Mouse (Mus musculus) ovary, adult 2 months (tissue): ENCODE data around the gene Ptch1. TPM values are rescaled to one million over a fixed set of nuclear protein-coding genes. Genes with fewer than 3 reads are reported as not detected.

Experiments used
- polyA plus RNA-seq: library from polyadenylated mRNA; depleted of rRNA; stranded (reverse); fragments of >200 nt; gene quantifications from 2 replicates; pipeline ENCODE4 v1.2.3, GENCODE M21; 2012; rRNA removed

Ptch1 gene
- 68.6 and 74.1 TPM in 2 replicates for polyA plus RNA-seq

DNA sequence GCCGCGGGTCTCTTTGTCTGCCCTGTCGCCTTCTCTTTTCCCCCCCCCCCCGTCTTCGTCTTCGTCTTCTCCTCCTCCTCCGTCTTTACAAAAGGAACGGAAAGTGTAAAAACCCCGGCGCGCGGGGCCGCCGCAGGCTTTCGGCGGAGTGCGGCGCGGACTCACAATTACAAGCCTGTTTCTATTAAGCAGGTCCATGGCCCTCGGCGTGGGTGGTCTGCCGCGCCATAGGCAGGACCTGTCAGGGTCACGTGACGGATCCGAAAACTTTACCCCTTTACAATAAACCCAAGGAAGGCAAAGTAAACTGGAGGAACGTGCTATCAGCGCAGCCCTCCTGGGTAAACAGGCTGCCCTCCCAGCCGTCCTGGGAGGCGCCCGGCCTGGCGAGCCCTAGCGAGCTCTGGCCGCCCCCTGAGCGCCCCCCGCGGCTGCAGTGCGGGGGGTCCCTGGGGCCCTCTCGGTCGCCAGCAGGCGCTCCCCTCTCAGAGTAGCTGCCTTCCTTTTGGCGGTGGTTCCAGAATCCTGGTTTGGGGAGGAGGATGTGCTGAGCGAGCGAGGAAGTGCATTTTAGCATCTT, at the start of gene Ptch1:
TSS of gene Ptch1 (minus strand) at position 343 of the 580 bp plus-strand sequence.

DNA sequence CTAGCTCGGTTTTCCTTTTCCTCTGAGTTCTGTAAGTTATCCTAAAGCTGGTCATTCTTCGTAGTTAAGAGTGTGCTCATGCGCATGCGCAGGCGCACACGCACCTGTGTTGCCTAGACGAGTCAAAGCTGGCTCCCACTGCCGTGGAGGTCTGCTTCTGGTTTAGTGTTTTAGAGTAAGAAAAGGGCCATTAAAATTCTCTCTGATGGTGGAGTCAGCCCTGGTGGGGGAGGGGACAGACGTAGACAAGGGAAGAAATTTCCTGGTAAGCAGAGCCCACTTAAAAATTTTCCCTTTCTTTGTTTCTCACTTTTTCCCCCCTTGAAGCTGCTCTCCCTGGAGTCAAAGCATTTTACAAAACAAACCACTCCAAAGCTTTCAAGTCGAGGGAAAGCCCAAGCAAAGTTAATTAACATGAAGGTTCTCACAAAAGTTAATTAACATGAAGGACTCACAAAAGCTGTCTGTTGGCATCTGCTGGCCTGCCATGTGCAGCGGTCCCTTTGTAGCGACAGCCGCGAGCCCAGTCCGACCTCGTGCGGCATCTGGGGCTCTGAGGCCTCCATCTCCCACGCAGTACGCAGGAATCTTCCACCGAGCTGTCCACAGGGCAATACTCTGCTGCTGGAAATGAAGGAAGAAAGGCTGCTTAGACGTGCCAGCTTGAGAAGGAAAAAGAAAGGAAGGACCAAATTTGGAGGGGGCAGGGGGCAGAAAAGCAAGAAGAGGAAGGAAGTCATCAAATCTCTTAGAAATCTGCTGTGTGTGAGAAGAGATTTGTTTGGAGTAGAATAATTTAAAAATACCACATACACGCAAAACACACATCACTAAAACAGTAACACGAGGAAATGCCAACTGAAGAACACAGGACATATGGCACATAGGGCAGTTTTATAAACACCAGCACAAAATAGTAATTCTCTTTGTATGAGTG, 76.5 kb downstream of the Ptch1 start, which contains the start of gene Fancc:
TSS of gene Fancc (minus strand) at position 633 of the 937 bp plus-strand sequence.

Other genes with a start within 250 kb of the Ptch1 start
- gene Fancc, start 76.3 kb downstream of the Ptch1 start, polyA plus RNA-seq, result 15.5 and 17.9 TPM in 2 replicates
- gene Ercc6l2, start 241.6 kb upstream of the Ptch1 start, polyA plus RNA-seq, result 5.2 and 9.6 TPM in 2 replicates